Mouse (Mus musculus) hindbrain, embryonic 16.5 days (tissue): ENCODE data around the gene Serpina3a. TPM values are rescaled to one million over a fixed set of nuclear protein-coding genes. Genes with fewer than 3 reads are reported as not detected.
"Not testable (repeated sequence)": the region's sequence is repeated elsewhere in the genome, so short reads cannot be mapped to it uniquely, and the experiment has no call there.

Source experiments
- ATAC-seq: fragments of 200-750 bp; cut with Nextera tagmentation; 2 replicates; pipeline ENCODE4 v1.8.0; 2017; ENCODE audit warnings: moderate TSS enrichment, moderate library complexity
- H3K27ac ChIP-seq: fragments of 300-500 bp; sonication (generic); 2 replicates; pipeline ENCODE4 v1.5.1; 2014; ENCODE audit warnings: low read depth, mild to moderate bottlenecking, control low read depth, low read length, moderate library complexity
- H3K27me3 ChIP-seq: fragments of 300-500 bp; sonication (generic); replicated peaks from 2 replicates; pipeline ENCODE4 v1.6.1; 2014; ENCODE audit warnings: low read length; ENCODE audit not compliant: control insufficient read depth, insufficient read depth
- H3K36me3 ChIP-seq: fragments of 300-500 bp; sonication (generic); 2 replicates; pipeline ENCODE4 v1.6.1; 2014; ENCODE audit warnings: mild to moderate bottlenecking, low read length, moderate library complexity, mixed read lengths; ENCODE audit not compliant: control insufficient read depth, insufficient read depth
- H3K4me1 ChIP-seq: fragments of 300-500 bp; sonication (generic); 2 replicates; pipeline ENCODE4 v1.6.1; 2014; ENCODE audit warnings: low read depth, low read length; ENCODE audit not compliant: control insufficient read depth, insufficient read depth
- H3K4me2 ChIP-seq: fragments of 300-500 bp; sonication (generic); 2 replicates; pipeline ENCODE4 v1.6.1; 2014; ENCODE audit warnings: mild to moderate bottlenecking, low read length, control low read depth, moderate library complexity
- H3K4me3 ChIP-seq: fragments of 300-500 bp; sonication (generic); 2 replicates; pipeline ENCODE4 v1.5.1; 2014; ENCODE audit warnings: mild to moderate bottlenecking, low read length, control low read depth, moderate library complexity
- H3K9ac ChIP-seq: fragments of 300-500 bp; sonication (generic); 2 replicates; pipeline ENCODE4 v1.6.1; 2014; ENCODE audit warnings: low read depth, mild to moderate bottlenecking, control low read depth, low read length, moderate library complexity
- H3K9me3 ChIP-seq: fragments of 300-500 bp; sonication (generic); 2 replicates; pipeline ENCODE4 v1.6.1; 2014; ENCODE audit warnings: mild to moderate bottlenecking, low read length, moderate library complexity; ENCODE audit not compliant: control insufficient read depth
- WGBS: fragments of 180-500 bp; shearing (Covaris S2); extraction: QIAGEN DNeasy Blood & Tissue Kit; methylation state at CpG from one replicate; pipeline ENCODE4 v1.1.7; 2014; 5-methylcytosine and 5-hydroxymethylcytosine counted together
- polyA plus RNA-seq: library from polyadenylated mRNA; unstranded; fragments of >200 nt; fragmentation: Nextera tagmentation; extraction: Ambion mirVana; gene quantifications from 2 replicates; pipeline ENCODE4 v1.2.1, GENCODE M21; 2015

The Serpina3a gene
- not detected in 2 replicates for polyA plus RNA-seq

- ATAC-seq, H3K4me1 ChIP-seq, H3K4me2 ChIP-seq, H3K27ac ChIP-seq, H3K27me3 ChIP-seq, H3K9ac ChIP-seq, H3K36me3 ChIP-seq, H3K9me3 ChIP-seq, H3K4me3 ChIP-seq: not testable (repeated sequence)
- 84% methylated on average over 9 of the region's 11 CpGs for WGBS
Measured at GRCm38 (mm10) chr12:104112333-104112732, at the start of gene Serpina3a. TSS of gene Serpina3a (plus strand) at chr12:104112724.

- Histone ChIP-seq H3K36me3 (no peaks in the 10 kb centered on the region), H3K4me3 (no peak overlapping the region), H3K4me2 (no peak overlapping the region), H3K9me3 (no peaks in the 10 kb centered on the region), H3K27ac (no peak overlapping the region), H3K9ac (no peak overlapping the region), H3K27me3 (no peaks in the 10 kb centered on the region), H3K4me1 (no peaks in the 10 kb centered on the region)
- WGBS: 56% methylated on average over 4 of the region's 4 CpGs
- no peak for ATAC-seq
Measured at GRCm38 (mm10) chr12:104064532-104064931, 48.0 kb upstream of the Serpina3a start.

DNA sequence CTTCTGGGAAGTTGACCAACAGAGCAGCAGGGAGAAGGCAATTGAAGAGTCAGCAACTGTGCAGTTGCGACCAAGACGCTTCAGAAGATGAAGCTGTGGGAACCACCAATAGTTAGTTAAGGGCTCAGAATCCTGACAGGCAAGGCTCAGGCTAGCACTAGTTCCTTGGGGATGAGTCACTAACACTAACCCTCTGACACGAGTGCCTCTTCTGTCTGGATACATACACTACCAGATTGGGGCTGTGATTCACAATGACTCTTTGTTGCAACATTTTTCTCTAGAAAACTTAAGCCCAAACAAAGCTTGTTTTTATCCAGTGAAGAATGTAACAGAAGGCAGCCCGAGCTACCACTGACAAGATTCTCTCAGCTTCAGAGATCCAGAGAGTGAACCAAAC, 47.5 kb upstream of the Serpina3a start:
- ATAC-seq: no peak
- Histone ChIP-seq H3K36me3 (no peaks in the 10 kb centered on the region), H3K4me1 (no peaks in the 10 kb centered on the region), H3K4me3 (no peak overlapping the region), H3K9ac (no peak overlapping the region), H3K9me3 (no peaks in the 10 kb centered on the region), H3K27ac (no peak overlapping the region), H3K27me3 (no peaks in the 10 kb centered on the region), H3K4me2 (no peak overlapping the region)
- WGBS: 78% methylated on average over 4 of the region's 4 CpGs

GRCm38 (mm10) chr12:104066241-104066640, 46.3 kb upstream of the Serpina3a start:
- Histone ChIP-seq H3K27me3 (no peaks in the 10 kb centered on the region), H3K4me3 (no peak overlapping the region), H3K27ac (no peak overlapping the region), H3K4me1 (no peaks in the 10 kb centered on the region), H3K4me2 (no peak overlapping the region), H3K9me3 (no peaks in the 10 kb centered on the region), H3K36me3 (no peaks in the 10 kb centered on the region), H3K9ac (no peak overlapping the region)
- no peak for ATAC-seq
- 20% methylated on average over 8 of the region's 8 CpGs for WGBS

- no peaks in the 10 kb centered on the region for H3K36me3 ChIP-seq
- H3K4me1 ChIP-seq: no peaks in the 10 kb centered on the region
- H3K27ac ChIP-seq: peak overlapping the region; percentile 32; the same call in 1 of the 2 replicates
- no peaks in the 10 kb centered on the region for H3K9me3 ChIP-seq
- H3K27me3 ChIP-seq: no peaks in the 10 kb centered on the region
- peak; percentile 92 for ATAC-seq
- H3K4me3 ChIP-seq: peak overlapping the region; percentile 17
- H3K4me2 ChIP-seq: peak overlapping the region; percentile 32
- 23% methylated on average over 4 of the region's 4 CpGs for WGBS
- 0 out of 2 replicates have a peak overlapping the region, but pooled peaks have one; percentile 10 for H3K9ac ChIP-seq
Measured at GRCm38 (mm10) chr12:104067549-104067948, 45.0 kb upstream of the Serpina3a start.

GRCm38 (mm10) chr12:104069620-104070019, 42.9 kb upstream of the Serpina3a start:
- no peaks in the 10 kb centered on the region for H3K27me3 ChIP-seq
- H3K4me1 ChIP-seq: no peaks in the 10 kb centered on the region
- no peaks in the 10 kb centered on the region for H3K36me3 ChIP-seq
- WGBS: 5% methylated on average over 2 of the region's 2 CpGs
- H3K4me3 ChIP-seq: no peak overlapping the region
- ATAC-seq: peak; percentile 69
- no peaks in the 10 kb centered on the region for H3K9me3 ChIP-seq
- no peak overlapping the region for H3K4me2 ChIP-seq
- H3K9ac ChIP-seq: no peak overlapping the region
- H3K27ac ChIP-seq: no peak overlapping the region

- no peaks in the 10 kb centered on the region for H3K9me3 ChIP-seq
- 65% methylated on average over 1 of the region's 1 CpGs for WGBS
- H3K9ac ChIP-seq: no peak overlapping the region
- ATAC-seq: no peak
- no peaks in the 10 kb centered on the region for H3K4me1 ChIP-seq
- H3K4me3 ChIP-seq: no peak overlapping the region
- H3K27ac ChIP-seq: no peak overlapping the region
- H3K27me3 ChIP-seq: no peaks in the 10 kb centered on the region
- H3K36me3 ChIP-seq: no peaks in the 10 kb centered on the region
- no peak overlapping the region for H3K4me2 ChIP-seq
Measured at GRCm38 (mm10) chr12:104071708-104072107, 40.8 kb upstream of the Serpina3a start.

DNA sequence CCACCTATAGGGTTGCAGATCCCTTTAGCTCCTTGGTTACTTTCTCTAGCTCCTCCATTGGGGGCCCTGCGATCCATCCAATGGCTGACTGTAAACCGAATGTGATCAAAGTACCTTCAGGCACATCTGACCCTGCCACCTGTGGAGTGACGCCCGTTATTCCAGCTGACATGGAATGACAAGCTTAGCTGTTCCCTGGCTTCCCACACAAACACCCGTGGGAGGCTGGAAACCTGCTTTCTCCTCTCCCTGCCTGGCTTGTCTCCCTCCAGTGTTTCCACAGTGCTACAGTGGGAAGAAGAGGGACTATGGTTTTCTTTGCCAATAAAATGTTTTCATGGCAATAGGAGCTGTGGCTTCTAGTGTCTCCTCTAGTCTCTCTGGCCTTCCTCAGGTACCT, 40.2 kb upstream of the Serpina3a start:
- Histone ChIP-seq H3K4me3 (no peak overlapping the region), H3K4me2 (no peak overlapping the region), H3K36me3 (no peaks in the 10 kb centered on the region), H3K27ac (no peak overlapping the region), H3K9me3 (no peaks in the 10 kb centered on the region), H3K9ac (no peak overlapping the region), H3K27me3 (no peaks in the 10 kb centered on the region), H3K4me1 (no peaks in the 10 kb centered on the region)
- WGBS: 70% methylated on average over 5 of the region's 5 CpGs
- ATAC-seq: no peak

DNA sequence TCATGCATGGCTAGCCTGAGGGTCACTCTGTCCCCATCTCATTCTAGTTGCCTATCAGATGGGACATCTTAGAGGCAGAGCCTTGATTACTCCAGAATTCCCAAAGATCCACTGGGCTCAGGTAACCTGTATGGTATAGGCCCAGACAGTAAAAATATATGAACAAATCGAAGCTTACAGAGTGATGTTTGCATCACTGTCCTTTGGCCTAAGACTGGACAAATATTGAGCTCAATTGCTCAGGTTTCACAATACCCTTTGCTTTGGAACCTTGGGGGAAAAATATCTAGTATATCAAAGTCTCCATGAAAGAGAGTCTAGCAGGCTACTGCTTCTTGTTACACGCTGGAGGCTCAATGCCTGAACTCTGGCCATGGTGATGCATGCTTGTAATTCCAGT, 22.4 kb upstream of the Serpina3a start:
- no peak overlapping the region for H3K4me3 ChIP-seq
- no peaks in the 10 kb centered on the region for H3K36me3 ChIP-seq
- no peaks in the 10 kb centered on the region for H3K9me3 ChIP-seq
- no peak overlapping the region for H3K27ac ChIP-seq
- H3K4me1 ChIP-seq: no peaks in the 10 kb centered on the region
- no peak for ATAC-seq
- no peaks in the 10 kb centered on the region for H3K27me3 ChIP-seq
- WGBS: 84% methylated on average over 2 of the region's 2 CpGs
- no peak overlapping the region for H3K9ac ChIP-seq
- no peak overlapping the region for H3K4me2 ChIP-seq

DNA sequence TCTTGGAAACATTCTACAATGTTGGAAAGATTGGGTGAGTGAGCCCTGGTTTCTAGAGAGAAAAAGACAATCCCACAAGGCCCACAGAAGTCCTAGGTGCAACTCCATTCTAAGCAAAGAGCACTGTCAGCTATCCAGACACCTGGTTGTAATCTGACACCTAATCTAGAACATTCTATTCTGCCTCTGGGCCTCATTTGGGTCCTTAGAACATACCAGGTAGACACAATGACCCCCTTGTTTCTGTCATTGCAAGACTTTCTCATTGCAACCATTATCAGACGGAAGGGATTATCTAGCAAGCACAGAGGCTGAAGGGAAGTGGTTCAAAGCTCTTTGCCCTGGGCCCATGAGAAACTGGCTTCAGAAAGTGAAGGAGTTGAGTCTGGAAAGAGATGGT, 21.2 kb upstream of the Serpina3a start:
- ATAC-seq: no peak
- 91% methylated on average over 1 of the region's 1 CpGs for WGBS
- no peak overlapping the region for H3K27ac ChIP-seq

More for the DNA sequence above, 21.2 kb upstream of the Serpina3a start:
- Histone ChIP-seq H3K9me3 (no peaks in the 10 kb centered on the region), H3K27me3 (no peaks in the 10 kb centered on the region), H3K36me3 (no peaks in the 10 kb centered on the region), H3K4me2 (no peak overlapping the region), H3K4me3 (no peak overlapping the region), H3K9ac (no peak overlapping the region), H3K4me1 (no peaks in the 10 kb centered on the region)
